Mouse (Mus musculus) heart, embryonic 13.5 days (tissue): Measurements from ENCODE around the gene Hibadh. TPM values are rescaled to one million over a fixed set of nuclear protein-coding genes. Genes with fewer than 3 reads are reported as not detected.

Experiments
- ATAC-seq: fragments of 200-750 bp; cut with Nextera tagmentation; 2 replicates; pipeline ENCODE4 v1.8.0; 2017; ENCODE audit warnings: moderate TSS enrichment; ENCODE audit not compliant: insufficient number of reproducible peaks, low FRiP score, low TSS enrichment; ENCODE audit errors: extremely low read depth
- H3K27ac ChIP-seq: fragments of 300-500 bp; sonication (generic); replicated peaks from 2 replicates; pipeline ENCODE4 v1.5.1; 2015; ENCODE audit warnings: moderate library complexity, mild to moderate bottlenecking, inconsistent platforms
- H3K27me3 ChIP-seq: fragments of 300-500 bp; sonication (generic); replicated peaks from 2 replicates; pipeline ENCODE4 v1.6.1; 2015; ENCODE audit warnings: mild to moderate bottlenecking, inconsistent platforms
- H3K36me3 ChIP-seq: fragments of 300-500 bp; sonication (generic); 2 replicates; pipeline ENCODE4 v1.6.1; 2015; ENCODE audit warnings: mild to moderate bottlenecking, inconsistent platforms
- H3K4me1 ChIP-seq: fragments of 300-500 bp; sonication (generic); 2 replicates; pipeline ENCODE4 v1.6.1; 2015; ENCODE audit warnings: inconsistent platforms
- H3K4me2 ChIP-seq: fragments of 300-500 bp; sonication (generic); 2 replicates; pipeline ENCODE4 v1.6.1; 2015; ENCODE audit warnings: inconsistent platforms, mild to moderate bottlenecking, moderate library complexity
- H3K4me3 ChIP-seq: fragments of 300-500 bp; sonication (generic); 2 replicates; pipeline ENCODE4 v1.5.1; 2015; ENCODE audit warnings: moderate library complexity, mild to moderate bottlenecking, inconsistent platforms
- H3K9ac ChIP-seq: fragments of 300-500 bp; sonication (generic); 2 replicates; pipeline ENCODE4 v1.6.1; 2015; ENCODE audit warnings: inconsistent platforms, mild to moderate bottlenecking, moderate library complexity
- H3K9me3 ChIP-seq: fragments of 300-500 bp; sonication (generic); 2 replicates; pipeline ENCODE4 v1.6.1; 2016; ENCODE audit warnings: inconsistent platforms
- WGBS: fragments of 180-500 bp; shearing (Covaris S2); methylation state at CpG from one replicate; pipeline ENCODE4 v1.1.7; 2015; ENCODE audit warnings: mixed read lengths; 5-methylcytosine and 5-hydroxymethylcytosine counted together
- polyA plus RNA-seq: library from polyadenylated mRNA; unstranded; fragments of >200 nt; fragmentation: Nextera tagmentation; extraction: Ambion mirVana; gene quantifications from 2 replicates; pipeline ENCODE4 v1.2.1, GENCODE M21; 2015

Hibadh gene
- polyA plus RNA-seq, 1 experiment from 2014 or later = 115 TPM

DNA sequence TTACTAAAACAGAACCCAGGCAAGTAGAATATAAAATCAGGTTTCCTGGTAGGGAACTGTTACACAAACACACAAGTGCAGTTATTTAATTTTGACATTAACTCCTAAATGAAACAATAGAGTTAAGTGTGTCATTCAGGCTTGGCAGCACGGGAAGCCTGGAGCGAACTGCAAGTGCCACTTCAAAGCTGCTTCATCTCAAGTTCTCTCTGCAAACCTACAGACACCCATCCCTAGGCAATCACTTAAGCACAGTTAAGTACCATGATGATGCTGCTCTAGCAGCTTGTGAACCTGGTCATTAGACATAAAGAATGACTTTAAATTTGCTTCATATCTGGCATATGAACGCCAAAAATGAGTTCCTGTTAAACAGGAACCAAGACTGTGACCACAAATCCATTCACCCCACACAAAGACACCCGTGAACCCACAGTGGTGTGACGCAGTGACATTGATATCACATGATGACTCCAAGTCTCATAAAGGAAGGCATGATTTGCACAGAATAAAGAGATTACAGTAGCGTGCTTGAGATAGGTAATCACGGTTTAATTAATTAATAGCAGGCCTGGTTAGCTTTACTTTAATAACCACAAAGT lies 33.3 kb downstream of the Hibadh start:
- Histone ChIP-seq H3K27me3 (no peaks in the 10 kb centered on the region), H3K4me3 (no peak overlapping the region), H3K4me2 (no peak overlapping the region), H3K36me3 (peaks cover 19% of the 10 kb centered on the region), H3K27ac (no peak overlapping the region), H3K4me1 (0 out of 2 replicates have a peak, but pooled peaks cover 8% of the 10 kb centered on the region), H3K9ac (no peak overlapping the region), H3K9me3 (no peaks in the 10 kb centered on the region)
- WGBS = 82% methylated on average over 7 of the region's 7 CpGs
- no peak for ATAC-seq

DNA sequence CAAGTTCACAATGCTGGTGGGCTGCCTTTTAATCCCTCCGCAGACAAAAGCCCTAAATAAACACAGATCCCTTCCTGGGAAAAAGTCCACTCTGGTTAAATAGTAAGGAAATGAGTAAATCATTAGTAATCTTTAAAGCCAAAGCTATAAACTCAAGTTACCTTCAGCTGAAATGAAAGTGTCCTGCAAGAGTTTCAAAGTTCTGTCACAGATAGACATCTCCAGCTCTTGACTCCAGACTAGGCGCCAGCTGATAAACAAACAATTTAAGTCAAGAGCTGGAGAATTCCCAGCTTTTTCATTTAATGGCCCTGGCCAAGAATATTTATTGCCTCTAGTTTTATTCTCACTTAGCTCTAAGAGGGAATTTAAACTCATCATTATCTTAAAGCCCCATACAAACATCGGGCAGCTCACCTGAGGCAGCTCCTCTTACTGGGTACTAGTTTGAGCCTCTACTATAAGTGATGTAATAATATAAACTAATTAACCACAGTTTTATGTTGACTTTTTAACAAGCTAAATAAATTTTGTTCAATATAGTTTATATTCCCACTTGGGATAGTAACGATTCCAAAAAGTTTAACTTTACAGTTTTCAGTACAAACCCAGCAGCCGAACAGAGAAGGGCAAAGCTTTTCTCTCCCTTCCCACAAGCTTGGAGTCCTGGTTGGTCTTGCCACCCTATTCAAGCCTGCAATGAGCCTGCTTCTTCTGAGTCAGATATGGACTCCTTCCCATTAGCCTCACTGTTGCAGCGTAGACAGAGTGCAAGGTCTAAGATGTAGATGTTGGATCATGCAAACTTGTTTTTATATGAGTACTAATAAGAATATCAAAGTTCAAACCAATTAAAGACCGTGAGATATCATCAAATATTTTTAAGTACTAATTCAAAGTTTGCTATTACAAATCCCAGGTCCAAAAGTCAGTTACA lies 38.2 kb downstream of the Hibadh start:
- H3K4me3 ChIP-seq = no peak overlapping the region
- H3K27me3 ChIP-seq = no peaks in the 10 kb centered on the region
- ATAC-seq = no peak
- H3K27ac ChIP-seq = no peak overlapping the region
- no peak overlapping the region for H3K4me2 ChIP-seq
- H3K9me3 ChIP-seq = no peaks in the 10 kb centered on the region
- 0 out of 2 replicates have a peak, but pooled peaks cover 4% of the 10 kb centered on the region for H3K4me1 ChIP-seq
- WGBS = 80% methylated on average over 7 of the region's 7 CpGs
- no peak overlapping the region for H3K9ac ChIP-seq
- no peaks in the 10 kb centered on the region for H3K36me3 ChIP-seq

DNA sequence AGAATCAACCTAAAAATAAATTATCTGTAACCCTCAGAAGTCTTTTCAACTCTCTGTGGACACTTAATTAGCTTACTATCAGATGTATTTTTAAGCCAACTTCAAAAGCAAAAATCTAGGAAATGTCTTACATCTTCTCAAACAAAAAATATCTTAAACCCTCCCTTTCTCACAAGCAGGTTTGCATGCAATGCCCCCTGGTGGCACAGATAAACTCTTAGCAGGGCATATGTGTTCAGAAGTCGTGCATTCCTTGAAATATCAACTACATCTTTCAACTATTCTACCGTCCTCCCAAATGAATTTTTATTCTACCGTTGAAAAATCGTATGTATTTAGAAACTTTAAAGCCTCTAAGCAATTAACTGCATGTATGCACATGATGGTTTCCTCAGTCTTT lies 39.1 kb downstream of the Hibadh start:
- 51% methylated on average over 4 of the region's 4 CpGs for WGBS
- Histone ChIP-seq H3K4me1 (0 out of 2 replicates have a peak, but pooled peaks cover 4% of the 10 kb centered on the region), H3K27ac (no peak overlapping the region), H3K4me3 (no peak overlapping the region), H3K4me2 (no peak overlapping the region), H3K9me3 (no peaks in the 10 kb centered on the region), H3K27me3 (no peaks in the 10 kb centered on the region), H3K36me3 (no peaks in the 10 kb centered on the region), H3K9ac (no peak overlapping the region)
- ATAC-seq = no peak

DNA sequence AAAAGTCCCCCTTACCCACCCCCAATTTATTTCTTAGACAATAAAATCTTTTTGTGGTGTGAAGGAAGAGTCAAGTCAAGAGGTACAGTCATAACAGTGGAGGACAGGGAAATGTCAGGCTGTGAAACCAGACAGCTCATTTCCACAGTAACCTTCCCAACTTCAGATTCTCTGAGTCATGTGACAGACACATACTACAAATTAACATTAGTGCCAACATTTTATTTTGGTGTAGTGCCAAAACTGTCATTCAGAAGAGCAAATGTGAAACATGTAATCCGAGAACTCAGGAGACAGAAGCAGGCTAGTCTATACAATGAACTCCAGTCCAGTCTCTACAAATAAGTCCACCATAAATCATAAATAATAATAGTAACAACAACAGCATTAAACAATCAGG lies 45.4 kb downstream of the Hibadh start:
- no peak overlapping the region for H3K9ac ChIP-seq
- H3K4me1 ChIP-seq = peaks cover 4% of the 10 kb centered on the region
- H3K27me3 ChIP-seq = no peaks in the 10 kb centered on the region
- H3K4me2 ChIP-seq = no peak overlapping the region
- H3K27ac ChIP-seq = no peak overlapping the region
- H3K9me3 ChIP-seq = no peaks in the 10 kb centered on the region
- H3K36me3 ChIP-seq = no peaks in the 10 kb centered on the region
- no peak overlapping the region for H3K4me3 ChIP-seq
- ATAC-seq = no peak
- 64% methylated on average over 1 of the region's 1 CpGs for WGBS

DNA sequence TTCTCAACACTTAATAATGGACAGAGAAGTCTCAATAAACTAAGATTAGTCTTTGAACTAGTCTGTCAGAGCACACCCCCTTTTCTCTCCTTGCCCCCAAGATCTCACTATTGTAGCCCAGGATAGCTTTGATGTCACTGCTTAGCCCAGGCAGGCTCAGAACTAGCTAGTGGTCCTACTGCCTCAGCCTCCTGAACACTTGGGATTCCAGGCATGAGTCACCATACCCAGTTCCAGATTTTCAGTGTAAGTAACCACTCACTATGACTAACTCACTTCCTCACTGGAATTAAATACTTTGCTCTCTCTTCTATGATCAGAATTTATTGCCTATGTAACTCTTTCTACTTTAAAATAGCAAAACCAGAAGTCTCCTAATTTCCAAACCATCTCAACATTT lies 53.6 kb downstream of the Hibadh start:
- no peaks in the 10 kb centered on the region for H3K9me3 ChIP-seq
- no peak overlapping the region for H3K4me3 ChIP-seq
- H3K27me3 ChIP-seq = no peaks in the 10 kb centered on the region
- H3K4me2 ChIP-seq = no peak overlapping the region
- peaks cover 14% of the 10 kb centered on the region for H3K36me3 ChIP-seq
- no peak overlapping the region for H3K9ac ChIP-seq
- ATAC-seq = no peak
- H3K4me1 ChIP-seq = peaks cover 9% of the 10 kb centered on the region
- H3K27ac ChIP-seq = no peak overlapping the region

DNA sequence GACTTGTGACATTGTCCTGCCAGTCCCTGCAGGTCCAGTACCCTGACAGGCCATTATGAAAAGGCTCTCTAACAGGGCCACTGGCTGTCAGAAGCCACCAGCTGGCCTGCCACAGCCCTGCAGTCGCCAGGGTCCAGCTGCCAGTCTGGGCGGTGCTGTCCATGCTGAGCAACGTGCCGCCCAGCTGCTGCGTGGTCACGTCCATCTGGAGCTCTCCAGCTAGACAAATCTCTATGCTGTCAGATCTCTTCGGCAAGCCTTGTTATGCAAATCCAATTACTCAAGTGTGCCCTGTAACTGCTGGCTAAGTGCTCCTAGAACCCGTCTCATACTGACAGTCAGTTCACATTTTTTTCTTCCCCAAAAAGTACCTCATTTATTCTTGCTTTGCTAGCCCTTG lies 55.8 kb downstream of the Hibadh start:
- peaks cover 14% of the 10 kb centered on the region for H3K36me3 ChIP-seq
- no peaks in the 10 kb centered on the region for H3K9me3 ChIP-seq
- 30% methylated on average over 8 of the region's 8 CpGs for WGBS
- no peak overlapping the region for H3K4me3 ChIP-seq
- H3K9ac ChIP-seq = no peak overlapping the region
- H3K27me3 ChIP-seq = no peaks in the 10 kb centered on the region
- no peak overlapping the region for H3K27ac ChIP-seq
- no peak for ATAC-seq
- H3K4me2 ChIP-seq = no peak overlapping the region
- H3K4me1 ChIP-seq = peaks cover 9% of the 10 kb centered on the region

DNA sequence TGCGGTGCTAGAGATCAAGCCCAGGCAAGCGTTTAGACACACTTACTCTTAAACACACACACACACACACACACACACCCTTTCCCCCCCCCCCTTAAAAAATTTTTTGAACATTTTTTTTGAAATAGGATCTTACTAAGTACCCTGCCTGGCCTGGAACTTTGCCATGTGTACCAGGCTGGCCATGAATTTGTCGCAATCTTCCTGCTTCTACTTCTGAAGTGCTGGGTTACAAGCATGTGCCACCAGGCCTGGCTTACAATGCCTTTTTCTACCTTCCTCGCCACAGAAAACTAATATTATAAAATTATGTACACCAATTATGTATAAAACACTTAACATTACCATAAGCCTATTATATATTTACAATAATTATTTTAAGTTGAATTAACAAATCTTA lies 59.1 kb downstream of the Hibadh start:
- 87% methylated on average over 4 of the region's 4 CpGs for WGBS
- no peak for ATAC-seq

DNA sequence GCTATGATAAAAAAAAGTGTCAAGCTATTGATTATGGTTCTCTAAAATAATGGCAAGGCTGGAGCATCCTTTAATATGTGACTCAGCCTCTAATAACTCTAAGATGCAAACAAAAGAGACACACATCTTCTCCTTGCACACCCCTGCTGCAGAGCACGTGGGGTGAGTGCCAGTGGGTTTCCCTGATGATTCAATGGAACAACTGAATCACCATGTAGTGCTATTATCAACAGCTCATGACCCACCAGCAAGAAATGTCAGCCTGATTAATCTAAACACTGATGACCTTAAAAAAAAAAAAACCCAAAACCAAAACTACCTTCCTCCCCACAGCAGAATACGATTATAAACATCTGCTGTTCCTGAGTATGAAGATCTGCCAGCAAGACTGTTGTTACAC lies 61.9 kb downstream of the Hibadh start:
- Histone ChIP-seq H3K27me3 (no peaks in the 10 kb centered on the region), H3K4me1 (peaks cover 15% of the 10 kb centered on the region), H3K4me2 (no peak overlapping the region), H3K9ac (no peak overlapping the region), H3K9me3 (no peaks in the 10 kb centered on the region), H3K36me3 (no peaks in the 10 kb centered on the region), H3K4me3 (no peak overlapping the region), H3K27ac (no peak overlapping the region)
- ATAC-seq = no peak
- WGBS = 56% methylated on average over 2 of the region's 2 CpGs

More for the DNA sequence above, 59.1 kb downstream of the Hibadh start:
- Histone ChIP-seq H3K9ac (no peak overlapping the region), H3K36me3 (no peaks in the 10 kb centered on the region), H3K4me2 (no peak overlapping the region), H3K9me3 (no peaks in the 10 kb centered on the region), H3K27ac (no peak overlapping the region), H3K27me3 (no peaks in the 10 kb centered on the region), H3K4me1 (peaks cover 18% of the 10 kb centered on the region), H3K4me3 (no peak overlapping the region)

DNA sequence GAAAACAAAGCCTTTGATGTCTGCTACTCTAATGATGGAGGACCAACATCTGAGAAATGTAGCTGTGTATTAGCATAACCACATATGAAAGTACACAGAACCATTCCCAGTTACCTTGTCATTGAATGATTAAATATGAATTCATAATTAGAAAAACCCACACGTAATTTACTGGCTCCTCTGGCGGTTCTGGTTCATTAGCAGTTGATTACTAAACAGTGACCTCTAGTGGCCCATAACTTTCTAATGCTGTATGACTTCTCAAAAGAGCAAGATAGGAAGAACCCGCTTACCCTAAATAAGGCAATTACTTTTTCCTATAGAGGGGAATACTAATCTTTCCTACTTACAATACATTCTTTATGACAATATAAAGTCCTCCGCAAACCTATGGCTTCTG lies 62.9 kb downstream of the Hibadh start:
- no peak overlapping the region for H3K4me3 ChIP-seq
- H3K9me3 ChIP-seq = no peaks in the 10 kb centered on the region
- H3K27me3 ChIP-seq = no peaks in the 10 kb centered on the region
- ATAC-seq = no peak
- no peak overlapping the region for H3K4me2 ChIP-seq
- 25% methylated on average over 4 of the region's 4 CpGs for WGBS
- H3K4me1 ChIP-seq = peaks cover 15% of the 10 kb centered on the region
- H3K9ac ChIP-seq = no peak overlapping the region
- no peak overlapping the region for H3K27ac ChIP-seq
- H3K36me3 ChIP-seq = peaks cover 7% of the 10 kb centered on the region; the same call in 1 of the 2 replicates

DNA sequence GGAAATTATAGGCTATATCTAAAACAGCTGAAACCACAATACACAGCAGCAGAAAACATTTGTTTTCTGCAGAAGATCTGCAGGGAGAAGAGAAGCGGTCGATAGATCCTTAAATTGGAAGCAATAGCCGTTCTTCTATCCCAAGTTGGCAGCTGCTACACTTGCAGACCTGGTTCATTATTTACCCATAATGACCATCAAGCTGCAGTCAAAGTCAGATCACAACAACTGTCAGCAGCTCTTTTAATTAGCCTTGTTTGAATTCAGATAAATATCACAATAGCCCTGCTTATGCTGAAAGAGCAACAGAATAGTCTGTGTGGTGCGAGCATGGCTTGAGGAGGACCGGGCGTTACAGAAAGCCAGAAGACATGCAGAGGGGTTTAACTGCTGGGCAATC lies 71.5 kb downstream of the Hibadh start:
- H3K9me3 ChIP-seq = no peaks in the 10 kb centered on the region
- peaks cover 4% of the 10 kb centered on the region; the same call in 1 of the 2 replicates for H3K4me1 ChIP-seq
- no peak overlapping the region for H3K9ac ChIP-seq
- no peak overlapping the region for H3K4me2 ChIP-seq
- no peak overlapping the region for H3K4me3 ChIP-seq
- H3K27ac ChIP-seq = no peak overlapping the region
- no peak for ATAC-seq
- H3K27me3 ChIP-seq = no peaks in the 10 kb centered on the region
- 92% methylated on average over 6 of the region's 6 CpGs for WGBS
- H3K36me3 ChIP-seq = peaks cover 16% of the 10 kb centered on the region

DNA sequence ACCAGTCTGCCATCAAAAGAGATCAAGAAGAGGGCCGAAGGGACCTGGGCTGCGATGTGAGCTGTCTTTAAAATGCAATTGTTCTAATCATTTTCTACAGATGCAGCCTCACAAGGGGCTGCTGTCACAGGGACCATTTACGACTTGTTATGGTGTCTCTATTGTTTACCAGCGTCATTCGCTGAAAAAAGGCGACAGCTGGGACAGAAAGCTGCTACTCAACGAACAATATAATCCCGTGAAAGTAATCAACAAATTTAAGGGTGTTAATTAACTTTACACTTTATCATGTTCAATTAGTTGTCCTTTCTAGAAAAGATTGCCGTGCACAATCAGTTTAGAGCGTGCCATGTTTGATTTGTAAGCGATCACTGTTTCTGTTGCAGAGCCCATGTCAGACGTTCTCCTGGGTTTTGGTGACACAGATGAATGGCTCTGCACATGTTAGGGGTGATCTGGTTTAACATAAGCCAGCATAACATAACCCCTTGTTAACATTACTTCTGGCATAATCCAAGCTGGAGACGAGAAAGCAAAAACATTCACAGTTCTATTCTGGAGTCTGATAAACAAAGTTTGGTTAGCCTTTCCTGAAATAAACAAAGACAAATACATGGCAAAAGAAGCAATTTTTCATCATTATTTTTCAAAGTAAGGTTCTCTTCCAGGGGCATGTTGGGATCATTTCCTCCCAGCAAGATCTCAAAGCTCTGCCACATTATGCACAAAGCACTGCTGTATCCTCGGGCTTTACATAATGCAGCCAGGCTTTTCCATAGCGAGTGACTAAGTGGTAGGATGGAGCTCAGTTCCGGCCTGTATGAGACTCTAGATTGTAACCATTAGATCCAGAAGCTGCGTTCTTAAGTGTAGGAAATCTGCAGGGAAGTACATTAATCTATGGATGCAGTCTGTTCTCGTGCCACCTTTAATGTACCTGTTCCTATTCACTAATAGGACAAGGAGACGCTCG lies 72.6 kb downstream of the Hibadh start:
- Histone ChIP-seq H3K4me1 (peaks cover 4% of the 10 kb centered on the region; the same call in 1 of the 2 replicates), H3K27ac (no peak overlapping the region), H3K9me3 (no peaks in the 10 kb centered on the region), H3K36me3 (peaks cover 13% of the 10 kb centered on the region), H3K4me3 (no peak overlapping the region), H3K9ac (no peak overlapping the region), H3K27me3 (no peaks in the 10 kb centered on the region), H3K4me2 (no peak overlapping the region)
- ATAC-seq = no peak
- 74% methylated on average over 20 of the region's 20 CpGs for WGBS
